Mouse (Mus musculus): ENCODE results near the gene Trim7.
"Not testable (repeated sequence)": the region's sequence is repeated elsewhere in the genome, so short reads cannot be mapped to it uniquely, and the experiment has no call there.

The Trim7 gene

GRCm38 (mm10) chr11:48898812-48899431, 73.0 kb downstream of the Trim7 start:
- no peak for DNase-seq (ENCODE audit: low spot score in 2 of 2)

DNA sequence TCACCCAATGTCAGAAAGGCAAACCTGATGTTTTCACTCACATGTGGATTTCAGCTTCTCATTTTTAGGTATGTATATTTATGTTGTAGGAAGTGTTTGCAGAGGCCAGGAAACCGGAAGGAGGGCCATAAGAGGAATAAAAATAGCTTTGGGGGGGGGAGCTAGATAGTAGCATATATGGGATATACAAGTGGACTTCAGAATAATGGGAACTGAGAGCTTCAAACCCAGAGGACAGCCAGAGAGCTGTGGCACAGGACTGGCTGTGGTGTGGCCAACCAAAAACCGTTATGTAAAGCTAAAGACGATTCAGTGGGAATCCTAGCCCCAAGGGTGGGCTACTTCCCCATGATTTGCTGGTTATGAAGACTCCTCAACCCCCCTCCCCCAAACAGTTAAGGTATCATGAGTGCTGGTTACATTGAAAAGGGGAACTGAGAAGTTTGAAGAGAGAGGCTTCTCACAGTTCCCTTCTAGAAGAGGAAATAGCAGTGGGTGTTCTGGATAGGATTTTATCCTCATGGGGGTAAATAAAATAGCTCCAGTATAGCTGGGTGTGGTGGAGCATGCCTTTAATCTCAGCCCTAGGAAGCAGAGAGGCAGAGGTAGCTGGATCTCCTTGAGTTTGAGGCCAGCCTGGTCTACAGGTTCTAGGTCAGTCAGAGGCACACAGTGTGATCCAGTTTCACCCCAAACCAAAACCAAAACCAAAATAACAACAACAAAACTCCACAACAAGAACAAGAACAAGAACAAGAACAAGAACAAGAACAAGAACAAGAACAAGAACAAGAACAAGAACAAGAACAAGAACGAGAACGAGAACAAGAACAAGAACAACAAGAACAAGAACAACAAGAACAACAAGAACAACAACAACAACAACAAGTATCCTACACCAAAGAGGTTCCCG, 75.0 kb downstream of the Trim7 start:
- DNase-seq (ENCODE audit: low spot score in 2 of 2) = not testable (repeated sequence)

DNA sequence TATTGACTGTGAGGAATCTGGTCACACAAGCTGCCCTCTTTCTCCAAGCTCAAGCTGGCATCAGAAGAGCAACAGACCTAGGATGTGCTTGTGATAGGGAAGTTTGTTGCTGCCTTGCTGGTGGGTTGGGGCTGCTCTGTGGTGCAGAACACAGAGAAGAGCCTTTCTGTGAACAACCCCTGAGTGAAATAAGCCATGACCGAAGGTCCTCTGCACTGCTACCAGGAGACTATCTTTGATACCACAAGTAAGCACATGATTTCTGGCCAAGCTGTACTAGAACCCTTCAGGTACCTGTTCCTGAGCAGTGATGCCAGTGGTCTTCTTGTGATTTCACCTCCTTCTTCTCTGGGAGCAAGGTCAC, 75.6 kb downstream of the Trim7 start:
- DNase-seq (ENCODE audit: low spot score in 2 of 2) = not testable (repeated sequence)

Data from cerebellum, postnatal 4 days (tissue).